ENCODE assay signal across 21 mouse cellular contexts in the genomic region with DNA sequence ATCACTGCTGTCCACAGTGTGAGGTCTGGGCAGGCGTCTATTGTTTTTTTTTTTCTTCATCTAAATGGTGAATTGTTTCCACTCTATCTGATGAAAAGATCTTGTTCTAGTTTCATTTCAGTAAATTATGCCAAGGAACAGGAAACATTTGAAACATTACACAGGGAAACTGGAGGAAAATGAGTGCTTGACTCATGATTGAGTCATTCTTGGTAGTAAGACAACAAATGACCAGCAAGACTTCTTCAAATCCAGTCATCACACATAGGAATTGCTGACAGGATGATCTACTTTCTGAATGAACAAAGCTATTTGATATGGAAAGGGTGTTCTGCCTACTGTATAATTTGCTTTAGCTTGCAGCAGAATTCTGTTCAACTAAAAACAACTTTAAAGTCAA. TPM values are rescaled to one million over a fixed set of nuclear protein-coding genes. Genes with fewer than 3 reads are reported as not detected.
DNase-seq lines count a peak whose midpoint lies in the region; ATAC-seq and TF ChIP-seq lines count a peak whose summit lies in the region.
"Had no signal": no experiment of that assay in that cellular context is flagged by ENCODE, and none has a peak within 500 bp of the region (broad histone marks: within the 10 kb centered on the region; RNA-seq: fewer than 3 reads in every experiment).

No protein-coding gene starts in this region.

- peak; percentile 38 for DNase-seq in heart, adult 8-10 months (ENCODE audit: low spot score)
- no peak for DNase-seq in stomach, postnatal 0 days (ENCODE audit: low spot score)
- DNase-seq in fibroblast of lung, adult 2 months (ENCODE audit: low read depth) = peak; percentile 59
- DNase-seq in forebrain, embryonic 14.5 days (ENCODE audit: low spot score) = no peak
- DNase-seq: adrenal gland, adult 8-10 months; cerebellum, adult 11 months; gastrocnemius, postnatal 14 days; kidney, adult 2 months; left cerebral cortex, postnatal 4 days; lung, embryonic 14.5 days; thymus, postnatal 4 days had no signal

- no peaks in the 10 kb centered on the region for H3K4me1 ChIP-seq in heart, embryonic 12.5 days (replicated peaks)
- H3K4me1 ChIP-seq in stomach, embryonic 15.5 days = 0 out of 2 replicates have a peak, but pooled peaks cover 3% of the 10 kb centered on the region
- no peaks in the 10 kb centered on the region for H3K4me1 ChIP-seq in stomach, postnatal 0 days (replicated peaks; ENCODE audit: control insufficient read depth, insufficient read depth)
- H3K4me1 ChIP-seq in stomach, embryonic 16.5 days (ENCODE audit: control insufficient read depth, insufficient read depth, low read length) = 0 out of 2 replicates have a peak, but pooled peaks cover 3% of the 10 kb centered on the region
- no peaks in the 10 kb centered on the region for H3K4me1 ChIP-seq in forebrain, embryonic 14.5 days (ENCODE audit: control insufficient read depth, insufficient read depth, low read length)
- H3K4me1 ChIP-seq: forebrain, embryonic 10.5 days; hindbrain, embryonic 13.5 days; midbrain, embryonic 15.5 days; neural tube, embryonic 13.5 days had no signal

- 67% methylated on average over 1 of the region's 1 CpGs for WGBS in heart, embryonic 12.5 days
- WGBS in stomach, embryonic 15.5 days = 66% methylated on average over 1 of the region's 1 CpGs
- 55% methylated on average over 1 of the region's 1 CpGs for WGBS in stomach, postnatal 0 days
- 60% methylated on average over 1 of the region's 1 CpGs for WGBS in stomach, embryonic 16.5 days
- 76% methylated on average over 1 of the region's 1 CpGs for WGBS in forebrain, embryonic 14.5 days

- H3K36me3 ChIP-seq in heart, embryonic 12.5 days = no peaks in the 10 kb centered on the region
- H3K36me3 ChIP-seq in stomach, embryonic 15.5 days = no peaks in the 10 kb centered on the region
- no peaks in the 10 kb centered on the region for H3K36me3 ChIP-seq in stomach, postnatal 0 days (ENCODE audit: control insufficient read depth, insufficient read depth, low read length)
- H3K36me3 ChIP-seq in stomach, embryonic 16.5 days (ENCODE audit: control insufficient read depth, insufficient read depth, low read length) = no peaks in the 10 kb centered on the region
- no peaks in the 10 kb centered on the region for H3K36me3 ChIP-seq in forebrain, embryonic 14.5 days (ENCODE audit: control insufficient read depth, insufficient read depth, low read length)
- H3K36me3 ChIP-seq: forebrain, embryonic 10.5 days; heart, embryonic 15.5 days; hindbrain, embryonic 13.5 days; midbrain, embryonic 15.5 days; neural tube, embryonic 13.5 days had no signal

- no peak for TF ChIP-seq EP300 in stomach, postnatal 0 days (optimal IDR thresholded peaks at IDR 0.05)

- no peak for TF ChIP-seq CTCF in stomach, postnatal 0 days (IDR thresholded peaks at IDR 0.05; ENCODE audit: low read depth)

- H3K4me3 ChIP-seq in heart, embryonic 12.5 days = no peak overlapping the region
- no peak overlapping the region for H3K4me3 ChIP-seq in stomach, embryonic 15.5 days (replicated peaks)
- H3K4me3 ChIP-seq in stomach, postnatal 0 days (ENCODE audit: low read depth, low read length) = no peak overlapping the region
- H3K4me3 ChIP-seq in stomach, embryonic 16.5 days (replicated peaks; ENCODE audit: low read length) = no peak overlapping the region
- H3K4me3 ChIP-seq in forebrain, embryonic 14.5 days (ENCODE audit: low read depth, low read length) = no peak overlapping the region
- H3K4me3 ChIP-seq: forebrain, embryonic 10.5 days; heart, embryonic 15.5 days; hindbrain, embryonic 13.5 days; midbrain, embryonic 15.5 days; neural tube, embryonic 13.5 days had no signal

- no peak overlapping the region for H3K4me2 ChIP-seq in heart, embryonic 12.5 days
- H3K4me2 ChIP-seq in stomach, embryonic 15.5 days = no peak overlapping the region
- H3K4me2 ChIP-seq in stomach, postnatal 0 days (replicated peaks; ENCODE audit: low read depth) = no peak overlapping the region
- no peak overlapping the region for H3K4me2 ChIP-seq in stomach, embryonic 16.5 days (ENCODE audit: low read depth, low read length)
- H3K4me2 ChIP-seq in forebrain, embryonic 14.5 days (ENCODE audit: low read length) = no peak overlapping the region
- H3K4me2 ChIP-seq: heart, embryonic 15.5 days; hindbrain, embryonic 13.5 days; lung, embryonic 14.5 days; midbrain, embryonic 15.5 days; neural tube, embryonic 13.5 days had no signal

- no peaks in the 10 kb centered on the region for H3K27me3 ChIP-seq in heart, embryonic 12.5 days (replicated peaks)
- H3K27me3 ChIP-seq in stomach, embryonic 15.5 days (replicated peaks) = no peaks in the 10 kb centered on the region
- no peaks in the 10 kb centered on the region for H3K27me3 ChIP-seq in stomach, postnatal 0 days (ENCODE audit: control insufficient read depth, insufficient read depth, low read length)
- H3K27me3 ChIP-seq in stomach, embryonic 16.5 days (ENCODE audit: control insufficient read depth, insufficient read depth, low read length) = no peaks in the 10 kb centered on the region
- no peaks in the 10 kb centered on the region for H3K27me3 ChIP-seq in forebrain, embryonic 14.5 days (replicated peaks; ENCODE audit: control insufficient read depth, insufficient read depth, low read length)
- H3K27me3 ChIP-seq: heart, embryonic 15.5 days; hindbrain, embryonic 13.5 days; midbrain, embryonic 15.5 days; neural tube, embryonic 13.5 days had no signal

- no peaks in the 10 kb centered on the region for H3K9me3 ChIP-seq in heart, embryonic 12.5 days (replicated peaks)
- no peaks in the 10 kb centered on the region for H3K9me3 ChIP-seq in stomach, embryonic 15.5 days
- H3K9me3 ChIP-seq in stomach, postnatal 0 days (ENCODE audit: control insufficient read depth, low read length) = no peaks in the 10 kb centered on the region
- no peaks in the 10 kb centered on the region; the same call in 1 of the 2 replicates for H3K9me3 ChIP-seq in stomach, embryonic 16.5 days (replicated peaks; ENCODE audit: control insufficient read depth, low read length)
- no peaks in the 10 kb centered on the region for H3K9me3 ChIP-seq in forebrain, embryonic 14.5 days (replicated peaks; ENCODE audit: control insufficient read depth, low read length)
- H3K9me3 ChIP-seq: forebrain, embryonic 10.5 days; heart, embryonic 15.5 days; hindbrain, embryonic 13.5 days; midbrain, embryonic 15.5 days; neural tube, embryonic 13.5 days had no signal

- no peak overlapping the region for H3K9ac ChIP-seq in heart, embryonic 12.5 days
- H3K9ac ChIP-seq in stomach, embryonic 15.5 days = no peak overlapping the region
- H3K9ac ChIP-seq in stomach, postnatal 0 days (ENCODE audit: low read length) = no peak overlapping the region
- H3K9ac ChIP-seq in stomach, embryonic 16.5 days (ENCODE audit: low read length) = no peak overlapping the region
- no peak overlapping the region for H3K9ac ChIP-seq in forebrain, embryonic 14.5 days (ENCODE audit: low read length)
- H3K9ac ChIP-seq: heart, embryonic 15.5 days; hindbrain, embryonic 13.5 days; lung, embryonic 14.5 days; midbrain, embryonic 15.5 days; neural tube, embryonic 13.5 days had no signal

- no peak overlapping the region for H3K27ac ChIP-seq in heart, embryonic 12.5 days (ENCODE audit: poor library complexity, severe bottlenecking)
- 0 out of 2 replicates have a peak overlapping the region, but pooled peaks have one; percentile 10 for H3K27ac ChIP-seq in stomach, embryonic 15.5 days
- no peak overlapping the region for H3K27ac ChIP-seq in stomach, postnatal 0 days (replicated peaks)
- 0 out of 2 replicates have a peak overlapping the region, but pooled peaks have one; percentile 6 for H3K27ac ChIP-seq in stomach, embryonic 16.5 days (ENCODE audit: low read length)
- H3K27ac ChIP-seq in forebrain, embryonic 14.5 days (ENCODE audit: low read depth, low read length) = no peak overlapping the region
- H3K27ac ChIP-seq: forebrain, embryonic 10.5 days; heart, embryonic 15.5 days; hindbrain, embryonic 13.5 days; midbrain, embryonic 15.5 days; neural tube, embryonic 13.5 days had no signal

- no peak for ATAC-seq in heart, embryonic 12.5 days (ENCODE audit: insufficient number of reproducible peaks, low FRiP score)
- no peak for ATAC-seq in stomach, embryonic 15.5 days (ENCODE audit: insufficient read depth, low FRiP score, low read depth)
- ATAC-seq in stomach, postnatal 0 days (ENCODE audit: low FRiP score, low TSS enrichment) = no peak
- no peak for ATAC-seq in stomach, embryonic 16.5 days (ENCODE audit: insufficient read depth, low FRiP score)
- ATAC-seq in erythroblast, adult 5-6 weeks (replicated peaks; ENCODE audit: low FRiP score, poor library complexity, severe bottlenecking) = no peak
- no peak for ATAC-seq in forebrain, embryonic 14.5 days
- ATAC-seq: midbrain, embryonic 15.5 days had no signal

RNA-seq across cellular contexts. Expression of gene Cdk14, which starts 0.9 kb away (rescaled TPM):
- total RNA-seq in heart, adult 8-10 months (2022) = 1 to 10 TPM; 5.5 to 7.2 (median 6.3) TPM
- polyA plus RNA-seq in heart, embryonic 12.5 days (2016; fragmentation: Nextera tagmentation; extraction: Ambion mirVana) = 20.4 and 21.3 TPM in 2 replicates
- 18.1 and 18.8 TPM in 2 replicates for polyA plus RNA-seq in stomach, embryonic 15.5 days (2015; fragmentation: Nextera tagmentation; extraction: Ambion mirVana)
- 5.9 and 6.1 TPM in 2 replicates for polyA plus RNA-seq in stomach, postnatal 0 days (2015; fragmentation: Nextera tagmentation; extraction: Ambion mirVana)
- polyA plus RNA-seq in stomach, embryonic 16.5 days (2015; fragmentation: Nextera tagmentation; extraction: Ambion mirVana) = 14.4 and 14.7 TPM in 2 replicates
- 0.63 TPM in 1 of 2 replicates, not detected in the other for total RNA-seq in erythroblast, adult 5-6 weeks (2015; ENCODE audit: low replicate concordance)
- 0.56 and 0.60 TPM in 2 replicates for total RNA-seq in erythroblast, adult 5-6 weeks (2017; ENCODE audit: low replicate concordance)
- 26.6 and 34.8 TPM in 2 replicates for polyA plus RNA-seq in forebrain, embryonic 14.5 days (2014; fragmentation: Nextera tagmentation; extraction: Ambion mirVana)

RNA-seq across cellular contexts. Expression of gene 1700015F17Rik, which starts 59.7 kb away (rescaled TPM):
- not detected for total RNA-seq in heart, adult 8-10 months (2022)
- polyA plus RNA-seq in heart, embryonic 12.5 days (2016; fragmentation: Nextera tagmentation; extraction: Ambion mirVana) = not detected in 2 replicates
- not detected in 2 replicates for polyA plus RNA-seq in stomach, embryonic 15.5 days (2015; fragmentation: Nextera tagmentation; extraction: Ambion mirVana)
- polyA plus RNA-seq in stomach, postnatal 0 days (2015; fragmentation: Nextera tagmentation; extraction: Ambion mirVana) = not detected in 2 replicates
- polyA plus RNA-seq in stomach, embryonic 16.5 days (2015; fragmentation: Nextera tagmentation; extraction: Ambion mirVana) = not detected in 2 replicates
- not detected in 2 replicates for total RNA-seq in erythroblast, adult 5-6 weeks (2015; ENCODE audit: low replicate concordance)
- total RNA-seq in erythroblast, adult 5-6 weeks (2017; ENCODE audit: low replicate concordance) = not detected in 2 replicates
- polyA plus RNA-seq in forebrain, embryonic 14.5 days (2014; fragmentation: Nextera tagmentation; extraction: Ambion mirVana) = not detected in 2 replicates
- total RNA-seq: gastrocnemius, postnatal 14 days; layer of hippocampus, postnatal 10 days; left cerebral cortex, postnatal 4 days had no signal
- polyA plus RNA-seq: forebrain, embryonic 10.5 days; heart, embryonic 15.5 days; hindbrain, embryonic 13.5 days; kidney, adult 2 months; lung, embryonic 14.5 days; midbrain, embryonic 15.5 days; neural tube, embryonic 13.5 days had no signal

Comparison
In these comparisons a context has a peak if more than half of its experiments do, and no peak if none do; other contexts are left out.
1. H3K27ac ChIP-seq: peak in stomach, embryonic 15.5 days (single experiment) and stomach, embryonic 16.5 days (single experiment); none in heart, embryonic 12.5 days (single experiment), stomach, postnatal 0 days (single experiment) and forebrain, embryonic 14.5 days (single experiment).
2. DNase-seq: peak in heart, adult 8-10 months (single experiment) and fibroblast of lung, adult 2 months (single experiment); none in stomach, postnatal 0 days (single experiment) and forebrain, embryonic 14.5 days (single experiment).